Mouse (Mus musculus) heart, adult 18-20 months (tissue): ENCODE data around the gene Tbc1d2b. TPM values are rescaled to one million over a fixed set of nuclear protein-coding genes. Genes with fewer than 3 reads are reported as not detected.

Source experiments
- DNase-seq, 2 experiments: peaks; one replicate each; pipeline ENCODE4 v3.0.0; 2021 to 2022; ENCODE audit warnings: mixed read lengths in 1 of 2
- total RNA-seq, 2 experiments: library from RNA; stranded (reverse); gene quantifications; 2 replicates each; pipeline ENCODE4 v1.2.3; 2021

Gene Tbc1d2b
- total RNA-seq, 2 experiments from 2014 or later: 8.3 to 10.1 TPM

- DNase-seq: no peak
Observed at GRCm38 (mm10) chr9:90242855-90243254, 27.7 kb downstream of the Tbc1d2b start.

GRCm38 (mm10) chr9:90242291-90242690 lies 28.3 kb downstream of the Tbc1d2b start:
- no peak for DNase-seq

GRCm38 (mm10) chr9:90241618-90242017 lies 29.0 kb downstream of the Tbc1d2b start:
- no peak for DNase-seq

- no peak for DNase-seq
Observed at GRCm38 (mm10) chr9:90241041-90241440, 29.6 kb downstream of the Tbc1d2b start.

- no peak for DNase-seq
Observed at GRCm38 (mm10) chr9:90240560-90240959, 30.0 kb downstream of the Tbc1d2b start.

- DNase-seq: peak; percentile 31 to 48
Observed at GRCm38 (mm10) chr9:90237232-90238062, 33.2 kb downstream of the Tbc1d2b start.

- no peak for DNase-seq
Observed at GRCm38 (mm10) chr9:90236817-90237216, 33.8 kb downstream of the Tbc1d2b start.

- DNase-seq: no peak
Observed at GRCm38 (mm10) chr9:90235258-90235882, 35.2 kb downstream of the Tbc1d2b start.

- DNase-seq: no peak
Observed at GRCm38 (mm10) chr9:90234786-90235185, 35.8 kb downstream of the Tbc1d2b start.

GRCm38 (mm10) chr9:90233906-90234419 lies 36.6 kb downstream of the Tbc1d2b start:
- no peak for DNase-seq

GRCm38 (mm10) chr9:90232781-90233690 lies 37.6 kb downstream of the Tbc1d2b start:
- DNase-seq: no peak

- DNase-seq: peak; percentile 45 to 50
Observed at GRCm38 (mm10) chr9:90227171-90227570, 43.4 kb downstream of the Tbc1d2b start.

GRCm38 (mm10) chr9:90226742-90227096 lies 43.9 kb downstream of the Tbc1d2b start:
- DNase-seq: no peak

- DNase-seq: peak; percentile 60 to 67
Observed at GRCm38 (mm10) chr9:90226081-90226741, 44.4 kb downstream of the Tbc1d2b start.

GRCm38 (mm10) chr9:90222275-90222674 lies 48.3 kb downstream of the Tbc1d2b start:
- no peak for DNase-seq

GRCm38 (mm10) chr9:90217501-90217900 lies 53.1 kb downstream of the Tbc1d2b start:
- DNase-seq: no peak

GRCm38 (mm10) chr9:90216259-90217001 lies 54.2 kb downstream of the Tbc1d2b start:
- no peak for DNase-seq

- no peak for DNase-seq
Observed at GRCm38 (mm10) chr9:90213127-90213526, 57.5 kb downstream of the Tbc1d2b start.

GRCm38 (mm10) chr9:90208655-90209054 lies 61.9 kb downstream of the Tbc1d2b start:
- DNase-seq: no peak

GRCm38 (mm10) chr9:90207808-90208207 lies 62.8 kb downstream of the Tbc1d2b start:
- DNase-seq: no peak

GRCm38 (mm10) chr9:90206500-90206899 lies 64.1 kb downstream of the Tbc1d2b start:
- peak; percentile 79 to 95 for DNase-seq
